Mouse (Mus musculus) left cerebral cortex, postnatal 4 days (tissue): ENCODE measurements around the gene Zpbp. TPM values are rescaled to one million over a fixed set of nuclear protein-coding genes. Genes with fewer than 3 reads are reported as not detected.

Source experiments
- total RNA-seq, 2 experiments: library from RNA; stranded (reverse); gene quantifications; 2 replicates each; pipeline ENCODE4 v1.2.3; 2021

Zpbp gene
- total RNA-seq, 2 experiments from 2014 or later: 0.81 to 0.82 TPM

Other genes with a start within 250 kb of the Zpbp start
- gene Spata48, start 314 bp downstream of the Zpbp start, total RNA-seq: 1 to 10 TPM; 1.6 TPM
- not detected for gene 4930512M02Rik, start 165.4 kb upstream of the Zpbp start, total RNA-seq
- 1 to 10 TPM; 2.3 to 2.5 TPM for gene Ikzf1, start 222.6 kb upstream of the Zpbp start, total RNA-seq